Mouse (Mus musculus) left cerebral cortex, postnatal 25 days (tissue): ENCODE data around the gene Dlec1. TPM values are rescaled to one million over a fixed set of nuclear protein-coding genes. Genes with fewer than 3 reads are reported as not detected.

ENCODE experiments used
- DNase-seq, 2 experiments: peaks; one replicate each; pipeline ENCODE4 v3.0.0; 2022; ENCODE audit warnings: low spot score in 2 of 2, mixed read lengths in 1 of 2
- intact Hi-C: fragments of 180-260 bp; cut with DNase I; formaldehyde crosslinking; loops from one replicate; pipeline ENCODE4 v1.15.1; 2025
- total RNA-seq, 2 experiments: library from RNA; stranded (reverse); gene quantifications; 2 replicates each; pipeline ENCODE4 v1.2.3; 2021

Gene Dlec1
- 1 to 10 TPM; 2.5 to 4.4 TPM for total RNA-seq

DNA sequence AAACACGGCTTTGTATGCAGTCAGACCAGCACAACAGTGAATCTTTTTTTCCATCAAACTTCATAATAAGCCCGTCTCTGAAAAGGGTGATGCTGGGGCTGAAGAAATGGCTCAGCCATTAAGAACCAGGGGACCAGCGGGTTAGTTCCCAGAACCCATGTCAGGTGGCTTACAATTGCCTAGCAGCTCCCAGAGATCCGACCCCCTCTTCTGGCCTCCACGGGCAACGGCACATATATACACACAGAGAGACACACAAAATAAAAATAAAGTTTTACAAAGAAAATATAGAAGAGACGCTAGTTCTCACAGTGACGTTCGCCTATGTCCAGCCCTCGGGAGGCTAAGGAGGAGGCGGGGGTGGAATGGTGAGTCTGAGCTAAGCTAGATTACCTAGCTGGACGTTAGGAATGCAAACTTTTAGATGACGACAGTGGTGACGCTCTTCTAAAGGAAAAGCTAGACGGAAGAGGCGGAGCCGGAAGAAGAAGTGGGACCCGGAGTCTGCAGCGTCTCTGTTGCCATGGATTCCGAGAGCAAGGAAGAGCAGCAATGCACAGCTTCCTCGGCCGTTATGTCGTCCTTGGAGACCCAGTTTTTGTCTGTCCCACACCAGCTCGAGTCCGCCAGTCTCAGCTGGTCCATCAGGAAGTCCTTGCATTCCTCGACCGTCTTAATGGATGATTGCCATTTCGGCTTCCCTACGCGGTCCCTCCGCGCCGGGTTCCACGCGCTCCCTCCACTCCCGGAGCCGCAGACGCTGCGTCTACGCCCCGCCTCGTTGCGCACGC lies at the start of gene Dlec1:
Gene Dlec1 (plus strand): TSS at position 487 of the 791 bp plus-strand sequence.
- intact Hi-C loops = loop anchor here (10.0 kb wide), 1 partner anchor 243 kb away; the partner anchor contains the start of gene Myd88
- peak; percentile 85 to 92 for DNase-seq

DNA sequence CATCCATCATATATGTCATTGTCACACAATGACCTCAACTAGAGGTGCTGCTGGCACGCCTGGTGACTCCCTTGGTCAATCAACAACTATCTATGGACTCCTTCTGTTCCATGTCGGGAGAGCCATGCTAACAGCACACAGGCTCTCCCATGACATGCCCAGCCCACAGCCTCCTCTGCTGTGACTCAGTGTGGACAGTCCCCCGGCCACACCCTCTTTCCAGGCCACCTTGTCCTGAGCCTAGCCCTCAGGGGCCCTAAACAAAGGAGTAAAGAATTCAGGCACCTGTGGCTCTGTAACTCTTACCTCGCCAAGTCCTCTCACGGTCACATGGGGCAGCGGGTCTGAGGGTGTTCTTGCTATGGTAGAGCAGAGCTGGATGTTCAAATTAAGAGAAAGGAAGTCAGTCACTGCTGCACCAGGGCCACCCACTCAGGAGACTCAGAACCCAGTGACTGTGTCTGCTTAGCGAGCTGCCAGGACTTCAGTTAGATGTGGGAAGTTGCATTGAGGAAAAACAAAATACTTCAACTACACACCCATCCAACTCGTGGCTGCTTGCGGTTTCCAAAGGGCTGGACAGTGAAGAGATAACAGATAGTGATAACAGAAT lies 48.2 kb upstream of the Dlec1 start:
- peak in 1 of 2 experiments; percentile 41 for DNase-seq
- intact Hi-C loops = no loop called here

DNA sequence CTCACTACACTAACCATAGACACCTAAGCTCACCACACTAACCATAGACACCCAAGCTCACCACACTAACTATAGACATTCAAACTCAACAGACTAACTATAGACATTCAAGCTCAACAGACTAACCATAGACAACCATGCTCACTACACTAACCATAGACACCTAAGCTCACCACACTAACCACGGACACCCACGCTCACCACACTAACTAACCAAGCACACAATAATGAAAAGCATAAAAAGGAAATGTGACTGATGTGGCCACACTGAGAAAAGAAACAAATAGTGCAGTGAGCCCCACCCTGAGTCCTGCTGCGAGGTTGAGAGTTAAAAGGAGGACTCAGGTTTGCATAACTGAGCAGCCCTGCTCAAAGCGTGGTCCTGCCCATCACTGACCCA lies 46.9 kb upstream of the Dlec1 start:
- no peak for DNase-seq
- intact Hi-C loops = no loop called here

DNA sequence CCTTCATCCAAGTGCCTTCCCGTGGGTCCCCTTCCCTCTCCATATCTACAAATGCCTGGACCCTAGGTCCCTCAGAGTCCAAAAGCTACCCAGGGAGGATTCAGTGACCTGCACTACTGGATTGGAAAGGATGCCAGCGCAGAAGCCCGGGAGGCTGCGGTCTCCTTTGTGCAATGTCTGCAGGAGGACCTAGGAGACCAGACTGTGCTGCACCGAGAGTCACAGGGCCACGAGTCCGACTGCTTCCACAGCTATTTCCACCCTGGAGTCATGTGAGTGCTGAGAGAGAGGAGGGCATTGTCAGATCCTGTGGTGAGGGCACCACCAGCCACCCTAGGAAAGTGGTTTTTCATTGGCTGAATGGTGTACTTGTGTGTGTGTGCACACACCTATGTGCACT lies 44.0 kb upstream of the Dlec1 start:
- no peak for DNase-seq
- intact Hi-C loops = no loop called here

- DNase-seq = no peak
- intact Hi-C loops = loop anchor here (10.0 kb wide), 1 partner anchor 346 kb away; no protein-coding TSS in a partner anchor
Measured at GRCm38 (mm10) chr9:119060701-119061100, 41.6 kb upstream of the Dlec1 start.

GRCm38 (mm10) chr9:119063036-119063644 lies 39.1 kb upstream of the Dlec1 start:
- DNase-seq = no peak
- intact Hi-C loops = loop anchor here (10.0 kb wide), 1 partner anchor 348 kb away; no protein-coding TSS in a partner anchor

DNA sequence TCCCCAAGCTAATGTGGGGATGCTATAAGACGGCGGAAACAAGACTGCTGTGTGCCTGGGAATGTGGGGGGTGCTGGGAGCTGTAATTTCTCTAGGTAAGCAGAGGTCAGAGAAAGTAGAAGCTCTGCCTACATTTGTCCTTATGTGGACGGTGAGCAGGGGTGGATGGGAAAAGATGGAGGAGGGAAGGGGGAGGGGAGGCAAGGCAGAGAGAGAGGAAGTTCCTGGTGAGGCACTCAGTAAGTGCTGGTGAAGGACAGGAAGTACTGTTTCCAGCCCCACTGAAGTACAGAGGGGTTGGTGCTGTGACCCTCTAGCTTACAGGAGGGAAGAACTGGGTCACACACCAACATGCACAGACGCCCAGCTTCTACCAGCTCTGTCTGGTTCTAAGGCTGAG lies 38.0 kb upstream of the Dlec1 start:
- intact Hi-C loops = loop anchor here (10.0 kb wide), 1 partner anchor 349 kb away; no protein-coding TSS in a partner anchor
- DNase-seq = no peak

GRCm38 (mm10) chr9:119067601-119068000 lies 34.7 kb upstream of the Dlec1 start:
- DNase-seq = peak; percentile 82 to 87
- intact Hi-C loops = loop anchor here (1.0 to 10.0 kb wide), 3 partner anchors 147 to 480 kb away; no protein-coding TSS in a partner anchor

DNA sequence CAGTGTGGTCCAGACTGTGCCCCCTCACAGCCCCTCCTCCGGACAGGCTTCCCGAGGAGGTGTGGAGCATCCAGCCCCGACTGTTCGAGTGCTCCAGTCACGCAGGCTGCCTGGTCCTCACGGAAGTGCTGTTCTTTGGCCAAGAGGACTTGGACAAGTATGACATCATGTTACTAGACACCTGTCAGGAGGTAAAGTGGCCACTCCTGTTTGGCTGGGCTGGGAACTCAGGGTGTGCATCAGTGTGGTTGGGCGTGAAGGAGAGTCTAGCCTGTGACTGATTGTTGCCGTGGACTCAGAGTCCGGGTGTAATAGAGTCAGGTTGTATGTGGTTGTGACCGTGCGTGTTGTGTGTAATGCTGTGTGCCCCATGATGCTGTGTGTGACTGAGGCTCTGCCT lies 34.0 kb upstream of the Dlec1 start:
- intact Hi-C loops = loop anchor here (5.0 to 10.0 kb wide), 2 partner anchors 353 to 481 kb away; no protein-coding TSS in a partner anchor

GRCm38 (mm10) chr9:119070173-119070825 lies 32.0 kb upstream of the Dlec1 start:
- intact Hi-C loops = no loop called here
- DNase-seq = no peak

More for the DNA sequence above, 34.0 kb upstream of the Dlec1 start:
- no peak for DNase-seq

- intact Hi-C loops = no loop called here
- DNase-seq = no peak
Measured at GRCm38 (mm10) chr9:119071786-119072185, 30.5 kb upstream of the Dlec1 start.

DNA sequence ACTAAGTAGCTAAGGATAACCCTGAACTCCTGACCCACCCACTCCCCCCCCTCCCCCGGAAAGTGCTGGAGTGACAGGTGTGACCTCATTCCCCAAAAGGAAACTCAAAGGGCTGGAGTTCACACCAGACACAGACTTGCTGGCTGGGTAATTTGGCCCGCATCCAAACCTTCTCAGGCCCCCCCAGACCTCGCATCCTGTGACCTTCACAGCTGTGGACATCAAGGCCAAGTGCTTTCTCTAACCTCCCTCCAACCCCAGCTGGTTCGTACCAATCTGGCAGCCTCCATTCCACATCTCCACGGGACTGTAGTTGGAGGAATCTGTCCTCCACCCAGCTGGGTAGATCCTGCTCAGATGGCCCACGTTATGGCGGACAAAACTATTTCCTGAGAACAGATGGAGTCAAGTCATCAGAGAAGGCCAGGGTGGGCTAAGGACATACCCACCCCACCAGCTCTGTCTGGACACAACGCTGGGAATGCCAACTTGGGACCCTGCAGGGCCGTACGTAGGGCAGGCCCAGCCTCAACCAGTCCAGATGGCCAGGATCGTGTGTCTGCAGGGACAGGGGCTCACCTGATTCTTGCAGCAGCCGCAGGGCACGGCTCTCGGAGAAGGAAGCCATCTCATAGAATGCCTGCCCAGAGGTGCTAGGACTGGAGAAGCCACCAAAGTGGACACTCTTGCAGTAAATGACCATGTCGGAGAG lies 28.9 kb upstream of the Dlec1 start:
- intact Hi-C loops = no loop called here
- no peak for DNase-seq

DNA sequence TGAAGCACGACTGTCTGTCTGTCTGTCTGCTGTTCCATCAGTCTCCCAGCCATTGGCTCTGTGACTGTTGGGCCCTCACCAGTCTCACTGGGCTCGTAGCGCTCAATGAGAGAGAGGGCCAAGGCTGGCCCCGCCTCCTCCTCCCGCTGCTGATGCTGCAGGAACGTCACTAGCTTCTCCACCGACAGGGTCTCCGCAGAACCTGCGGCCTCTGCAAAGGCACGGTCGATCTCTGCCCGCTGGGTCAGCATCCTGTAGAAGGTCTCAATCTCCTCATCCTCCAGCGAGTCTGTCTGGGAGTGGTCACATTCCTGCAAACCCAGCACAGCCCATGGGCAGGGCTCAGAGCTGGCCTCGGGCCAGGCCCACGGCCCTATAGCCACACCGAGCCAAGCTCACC lies 26.6 kb upstream of the Dlec1 start:
- intact Hi-C loops = no loop called here
- no peak for DNase-seq

DNA sequence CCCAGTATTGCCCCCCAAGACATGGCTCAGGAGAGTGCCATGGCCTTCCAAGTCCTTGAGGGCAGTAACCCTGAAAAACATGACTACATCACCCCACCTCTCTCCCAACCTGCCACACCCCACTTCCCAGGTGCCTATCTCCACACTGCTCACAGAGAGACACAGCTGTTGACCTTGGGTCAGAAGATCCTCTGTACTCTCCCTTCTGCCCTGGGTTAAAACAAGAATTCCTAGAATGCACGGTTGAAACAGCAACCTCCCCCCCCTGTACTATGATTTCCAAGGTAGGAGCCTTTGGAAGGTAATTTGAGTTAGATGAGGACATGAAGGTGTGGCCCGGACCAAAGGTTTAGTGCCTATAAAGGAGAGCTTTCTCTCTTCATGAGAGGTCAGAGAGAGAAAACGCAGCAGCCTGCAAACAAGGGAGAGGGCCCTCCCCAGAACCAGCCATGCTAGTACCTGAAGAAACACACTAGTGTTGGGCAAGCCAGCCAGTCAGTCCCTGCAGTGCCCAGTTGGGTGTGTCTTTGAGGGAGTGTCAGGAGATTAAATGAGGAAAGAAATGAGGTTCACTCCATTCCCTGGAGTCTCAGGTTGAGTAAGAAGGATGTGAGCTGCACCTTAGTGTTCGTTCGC lies 22.1 kb upstream of the Dlec1 start:
- intact Hi-C loops = no loop called here

DNA sequence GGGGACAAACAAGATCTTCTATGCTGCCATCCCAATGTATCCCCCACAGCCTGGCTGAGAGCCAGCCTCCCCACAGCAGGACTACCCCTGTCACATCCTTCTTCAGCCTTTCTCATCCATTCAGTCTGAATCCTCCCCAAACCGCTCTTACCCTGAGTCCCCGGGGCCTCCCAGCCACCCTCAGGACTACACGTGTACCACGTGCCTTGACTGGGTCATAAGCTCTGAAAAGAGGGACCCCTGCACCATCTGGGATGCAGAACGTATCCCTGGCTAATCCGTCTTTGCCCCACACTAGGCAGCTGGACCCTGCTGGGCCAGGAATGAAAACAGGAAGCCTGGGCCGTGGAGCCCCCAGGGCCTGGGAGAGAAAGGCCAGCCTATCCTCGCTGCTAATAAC lies 20.2 kb upstream of the Dlec1 start:
- DNase-seq = no peak
- intact Hi-C loops = no loop called here

More for the DNA sequence above, 22.1 kb upstream of the Dlec1 start:
- DNase-seq = no peak

GRCm38 (mm10) chr9:119082656-119083430 lies 19.4 kb upstream of the Dlec1 start:
- intact Hi-C loops = no loop called here

GRCm38 (mm10) chr9:119083966-119084365 lies 18.3 kb upstream of the Dlec1 start:
- intact Hi-C loops = no loop called here
- no peak for DNase-seq

More at GRCm38 (mm10) chr9:119082656-119083430, 19.4 kb upstream of the Dlec1 start:
- DNase-seq = no peak

- no peak for DNase-seq
- intact Hi-C loops = no loop called here
Measured at GRCm38 (mm10) chr9:119086451-119086850, 15.8 kb upstream of the Dlec1 start.
